Mouse (Mus musculus): ENCODE measurements at regions not wholly inside any gene's neighbourhood (a gene's known extent, or its start where the extent isn't known, plus 50 kb on each side); places are given as distances from the start of the nearest gene placed in this dataset.

GRCm38 (mm10) chr16:73424851-73425250, 986.8 kb downstream of the Robo2 start:
- peak; percentile 77 for DNase-seq

- peak; percentile 22 for DNase-seq
Measured at GRCm38 (mm10) chr16:73424311-73424710, 987.3 kb downstream of the Robo2 start.

GRCm38 (mm10) chr16:73404509-73404908, 1007.1 kb downstream of the Robo2 start:
- no peak for DNase-seq

GRCm38 (mm10) chr16:73404099-73404498, 1007.5 kb downstream of the Robo2 start:
- DNase-seq, result no peak

- no peak for DNase-seq
Measured at GRCm38 (mm10) chr16:73379056-73379455, 1032.6 kb downstream of the Robo2 start.

- DNase-seq, result no peak
Measured at GRCm38 (mm10) chr16:73374608-73375165, 1036.9 kb downstream of the Robo2 start.

GRCm38 (mm10) chr16:73368607-73369233, 1042.9 kb downstream of the Robo2 start:
- DNase-seq, result no peak

- no peak for DNase-seq
Measured at GRCm38 (mm10) chr16:73367926-73368325, 1043.7 kb downstream of the Robo2 start.

GRCm38 (mm10) chr16:73367226-73367840, 1044.3 kb downstream of the Robo2 start:
- DNase-seq, result no peak

GRCm38 (mm10) chr16:73350698-73351097, 1042.6 kb downstream of the Robo1 start:
- no peak for DNase-seq

GRCm38 (mm10) chr16:73343941-73344340, 1035.8 kb downstream of the Robo1 start:
- DNase-seq, result no peak

- DNase-seq, result no peak
Measured at GRCm38 (mm10) chr16:73343531-73343930, 1035.4 kb downstream of the Robo1 start.

- DNase-seq, result no peak
Measured at GRCm38 (mm10) chr16:73317644-73318043, 1009.5 kb downstream of the Robo1 start.

- DNase-seq, result no peak
Measured at GRCm38 (mm10) chr16:73310096-73310495, 1002.0 kb downstream of the Robo1 start.

GRCm38 (mm10) chr16:73279951-73280350, 971.8 kb downstream of the Robo1 start:
- DNase-seq, result no peak

GRCm38 (mm10) chr16:73259691-73260090, 951.6 kb downstream of the Robo1 start:
- no peak for DNase-seq

- no peak for DNase-seq
Measured at GRCm38 (mm10) chr16:73259283-73259682, 951.2 kb downstream of the Robo1 start.

GRCm38 (mm10) chr16:73245073-73245590, 937.0 kb downstream of the Robo1 start:
- no peak for DNase-seq

GRCm38 (mm10) chr16:73230599-73230998, 922.5 kb downstream of the Robo1 start:
- no peak for DNase-seq

- no peak for DNase-seq
Measured at GRCm38 (mm10) chr16:73217555-73217954, 909.4 kb downstream of the Robo1 start.

GRCm38 (mm10) chr16:73203542-73203941, 895.4 kb downstream of the Robo1 start:
- no peak for DNase-seq

GRCm38 (mm10) chr16:73200991-73201390, 892.9 kb downstream of the Robo1 start:
- no peak for DNase-seq

- DNase-seq, result no peak
Measured at GRCm38 (mm10) chr16:73182776-73183175, 874.7 kb downstream of the Robo1 start.

- DNase-seq, result no peak
Measured at GRCm38 (mm10) chr16:73182258-73182657, 874.2 kb downstream of the Robo1 start.
